Mouse (Mus musculus) lung, postnatal 0 days (tissue): Measurements from ENCODE around the gene Slc45a3.

Experiments used
- CTCF ChIP-seq: IDR thresholded peaks from 2 replicates; pipeline ENCODE4 v1.5.1; 2016; ENCODE audit warnings: antibody characterized with exemption, mild to moderate bottlenecking
- EP300 ChIP-seq: IDR thresholded peaks from 2 replicates; pipeline ENCODE4 v1.6.1; 2016; ENCODE audit warnings: antibody characterized with exemption, mild to moderate bottlenecking, control low read depth

GRCm38 (mm10) chr1:131945674-131946440, 16.9 kb upstream of the Slc45a3 start:
- no peak for TF ChIP-seq CTCF
- TF ChIP-seq EP300, result no peak
